Mouse (Mus musculus): Measurements from ENCODE around the gene Lonrf2. TPM values are rescaled to one million over a fixed set of nuclear protein-coding genes. Genes with fewer than 3 reads are reported as not detected.

The Lonrf2 gene
- polyA plus RNA-seq (2012; ENCODE audit: low replicate concordance), result not detected in 2 replicates

GRCm38 (mm10) chr1:38836477-38836872, at the start of gene Lonrf2:
Gene Lonrf2, minus strand, starts transcription at chr1:38836711.

Other genes starting within 250 kb of the Lonrf2 start
- gene Aff3, start 171.8 kb downstream of the Lonrf2 start, polyA plus RNA-seq (2012; ENCODE audit: low replicate concordance), result 127 and 153 TPM in 2 replicates
- gene Chst10, start 61.5 kb upstream of the Lonrf2 start, polyA plus RNA-seq (2012; ENCODE audit: low replicate concordance), result 3.8 and 10.4 TPM in 2 replicates
- gene Nms, start 102.4 kb upstream of the Lonrf2 start, polyA plus RNA-seq (2012; ENCODE audit: low replicate concordance), result not detected in 2 replicates
- 23.6 and 36.5 TPM in 2 replicates for gene Pdcl3, start 148.9 kb upstream of the Lonrf2 start, polyA plus RNA-seq (2012; ENCODE audit: low replicate concordance)